Mouse (Mus musculus): ENCODE data around the gene Gpr142. TPM values are rescaled to one million over a fixed set of nuclear protein-coding genes. Genes with fewer than 3 reads are reported as not detected.

Gpr142 gene
- polyA plus RNA-seq, 1 experiment from 2014 or later: not detected

- H3K4me3 ChIP-seq (ENCODE audit: low read length): no peak overlapping the region
- no peaks in the 10 kb centered on the region for H3K36me3 ChIP-seq (ENCODE audit: control insufficient read depth, insufficient read depth, low read length)
- peaks cover 21% of the 10 kb centered on the region for H3K4me1 ChIP-seq (replicated peaks; ENCODE audit: control insufficient read depth, insufficient read depth, low read length)
- no peak overlapping the region for H3K9ac ChIP-seq (ENCODE audit: low read length)
- no peaks in the 10 kb centered on the region for H3K27me3 ChIP-seq (ENCODE audit: control insufficient read depth, insufficient read depth, low read depth, low read length)
- no peaks in the 10 kb centered on the region for H3K9me3 ChIP-seq (ENCODE audit: control insufficient read depth, low read length)
- no peak for ATAC-seq (ENCODE audit: low read depth)
- 83% methylated on average over 5 of the region's 5 CpGs for WGBS
- H3K4me2 ChIP-seq (ENCODE audit: low read depth, low read length): no peak overlapping the region
- no peak overlapping the region for H3K27ac ChIP-seq (ENCODE audit: low read length)
Measured at GRCm38 (mm10) chr11:114847008-114847407, 48.3 kb downstream of the Gpr142 start.

GRCm38 (mm10) chr11:114849572-114849971 lies 50.8 kb downstream of the Gpr142 start:
- no peak overlapping the region for H3K4me2 ChIP-seq (ENCODE audit: low read depth, low read length)

GRCm38 (mm10) chr11:114850066-114850451 lies 51.3 kb downstream of the Gpr142 start:
- Histone ChIP-seq H3K4me1 (replicated peaks; ENCODE audit: control insufficient read depth, insufficient read depth, low read length) (peaks cover 21% of the 10 kb centered on the region; the same call in 1 of the 2 replicates), H3K27ac (ENCODE audit: low read length) (peak overlapping the region; percentile 90), H3K27me3 (ENCODE audit: control insufficient read depth, insufficient read depth, low read depth, low read length) (no peaks in the 10 kb centered on the region), H3K9me3 (ENCODE audit: control insufficient read depth, low read length) (no peaks in the 10 kb centered on the region), H3K36me3 (ENCODE audit: control insufficient read depth, insufficient read depth, low read length) (no peaks in the 10 kb centered on the region), H3K9ac (ENCODE audit: low read length) (peak overlapping the region; percentile 87), H3K4me3 (ENCODE audit: low read length) (peak overlapping the region; percentile 76; the same call in 1 of the 2 replicates), H3K4me2 (ENCODE audit: low read depth, low read length) (peak overlapping the region; percentile 78)
- 27% methylated on average over 5 of the region's 5 CpGs for WGBS
- peak; percentile 5 for ATAC-seq (ENCODE audit: low read depth)

More at GRCm38 (mm10) chr11:114849572-114849971, 50.8 kb downstream of the Gpr142 start:
- Histone ChIP-seq H3K27ac (ENCODE audit: low read length) (peak overlapping the region; percentile 90), H3K27me3 (ENCODE audit: control insufficient read depth, insufficient read depth, low read depth, low read length) (no peaks in the 10 kb centered on the region), H3K9ac (ENCODE audit: low read length) (no peak overlapping the region), H3K36me3 (ENCODE audit: control insufficient read depth, insufficient read depth, low read length) (no peaks in the 10 kb centered on the region), H3K4me1 (replicated peaks; ENCODE audit: control insufficient read depth, insufficient read depth, low read length) (peaks cover 21% of the 10 kb centered on the region; the same call in 1 of the 2 replicates), H3K9me3 (ENCODE audit: control insufficient read depth, low read length) (no peaks in the 10 kb centered on the region), H3K4me3 (ENCODE audit: low read length) (no peak overlapping the region)
- ATAC-seq (ENCODE audit: low read depth): no peak
- 20% methylated on average over 2 of the region's 2 CpGs for WGBS

GRCm38 (mm10) chr11:114850452-114851268 lies 51.9 kb downstream of the Gpr142 start, which contains the start of gene Gprc5c:
Gene Gprc5c, plus strand, starts transcription at chr11:114851152.
- H3K27ac ChIP-seq (ENCODE audit: low read length): peak within 1 kb of the TSS; percentile 90
- peak within 1 kb of the TSS; percentile 87 for H3K9ac ChIP-seq (ENCODE audit: low read length)
- no peaks in the 10 kb centered on the region for H3K27me3 ChIP-seq (ENCODE audit: control insufficient read depth, insufficient read depth, low read depth, low read length)
- H3K4me3 ChIP-seq (ENCODE audit: low read length): peak within 1 kb of the TSS; percentile 76
- ATAC-seq (ENCODE audit: low read depth): peak; percentile 54
- H3K9me3 ChIP-seq (ENCODE audit: control insufficient read depth, low read length): no peaks in the 10 kb centered on the region
- WGBS: 1% methylated on average over 34 of the region's 43 CpGs
- H3K4me2 ChIP-seq (ENCODE audit: low read depth, low read length): peak within 1 kb of the TSS; percentile 78
- no peaks in the 10 kb centered on the region for H3K36me3 ChIP-seq (ENCODE audit: control insufficient read depth, insufficient read depth, low read length)
- H3K4me1 ChIP-seq (replicated peaks; ENCODE audit: control insufficient read depth, insufficient read depth, low read length): peaks cover 21% of the 10 kb centered on the region; the same call in 1 of the 2 replicates

GRCm38 (mm10) chr11:114851269-114851607 lies 52.5 kb downstream of the Gpr142 start:
- Histone ChIP-seq H3K9ac (ENCODE audit: low read length) (peak overlapping the region; percentile 87), H3K36me3 (ENCODE audit: control insufficient read depth, insufficient read depth, low read length) (no peaks in the 10 kb centered on the region), H3K27me3 (ENCODE audit: control insufficient read depth, insufficient read depth, low read depth, low read length) (no peaks in the 10 kb centered on the region), H3K27ac (ENCODE audit: low read length) (peak overlapping the region; percentile 90), H3K9me3 (ENCODE audit: control insufficient read depth, low read length) (no peaks in the 10 kb centered on the region), H3K4me2 (ENCODE audit: low read depth, low read length) (peak overlapping the region; percentile 78), H3K4me3 (ENCODE audit: low read length) (peak overlapping the region; percentile 76), H3K4me1 (replicated peaks; ENCODE audit: control insufficient read depth, insufficient read depth, low read length) (peaks cover 21% of the 10 kb centered on the region; the same call in 1 of the 2 replicates)
- peak; percentile 15; the same call in 1 of the 2 replicates for ATAC-seq (ENCODE audit: low read depth)
- under 1% methylated on average over 27 of the region's 27 CpGs for WGBS

GRCm38 (mm10) chr11:114851608-114852310 lies 53.0 kb downstream of the Gpr142 start:
- H3K4me2 ChIP-seq (ENCODE audit: low read depth, low read length): peak overlapping the region; percentile 78
- H3K4me1 ChIP-seq (replicated peaks; ENCODE audit: control insufficient read depth, insufficient read depth, low read length): peaks cover 21% of the 10 kb centered on the region; the same call in 1 of the 2 replicates
- no peaks in the 10 kb centered on the region for H3K36me3 ChIP-seq (ENCODE audit: control insufficient read depth, insufficient read depth, low read length)
- H3K4me3 ChIP-seq (ENCODE audit: low read length): peak overlapping the region; percentile 76
- H3K27ac ChIP-seq (ENCODE audit: low read length): peak overlapping the region; percentile 90
- peak overlapping the region; percentile 87 for H3K9ac ChIP-seq (ENCODE audit: low read length)
- no peaks in the 10 kb centered on the region for H3K9me3 ChIP-seq (ENCODE audit: control insufficient read depth, low read length)
- no peaks in the 10 kb centered on the region for H3K27me3 ChIP-seq (ENCODE audit: control insufficient read depth, insufficient read depth, low read depth, low read length)
- WGBS: under 1% methylated on average over 64 of the region's 65 CpGs
- ATAC-seq (ENCODE audit: low read depth): peak; percentile 65

GRCm38 (mm10) chr11:114852311-114853173 lies 53.8 kb downstream of the Gpr142 start:
- 0 out of 2 replicates have a peak, but pooled peaks have one; percentile 26 for ATAC-seq (ENCODE audit: low read depth)
- H3K9me3 ChIP-seq (ENCODE audit: control insufficient read depth, low read length): no peaks in the 10 kb centered on the region
- H3K4me3 ChIP-seq (ENCODE audit: low read length): peak overlapping the region; percentile 76
- under 1% methylated on average over 40 of the region's 40 CpGs for WGBS
- no peaks in the 10 kb centered on the region for H3K27me3 ChIP-seq (ENCODE audit: control insufficient read depth, insufficient read depth, low read depth, low read length)
- peak overlapping the region; percentile 78 for H3K4me2 ChIP-seq (ENCODE audit: low read depth, low read length)
- H3K27ac ChIP-seq (ENCODE audit: low read length): peak overlapping the region; percentile 90
- peaks cover 21% of the 10 kb centered on the region; the same call in 1 of the 2 replicates for H3K4me1 ChIP-seq (replicated peaks; ENCODE audit: control insufficient read depth, insufficient read depth, low read length)
- peak overlapping the region; percentile 87 for H3K9ac ChIP-seq (ENCODE audit: low read length)
- H3K36me3 ChIP-seq (ENCODE audit: control insufficient read depth, insufficient read depth, low read length): no peaks in the 10 kb centered on the region

GRCm38 (mm10) chr11:114853174-114853838 lies 54.6 kb downstream of the Gpr142 start:
- Histone ChIP-seq H3K4me3 (ENCODE audit: low read length) (peak overlapping the region; percentile 76), H3K4me1 (replicated peaks; ENCODE audit: control insufficient read depth, insufficient read depth, low read length) (peaks cover 21% of the 10 kb centered on the region; the same call in 1 of the 2 replicates), H3K9ac (ENCODE audit: low read length) (peak overlapping the region; percentile 87), H3K27ac (ENCODE audit: low read length) (peak overlapping the region; percentile 90), H3K4me2 (ENCODE audit: low read depth, low read length) (peak overlapping the region; percentile 78), H3K9me3 (ENCODE audit: control insufficient read depth, low read length) (no peaks in the 10 kb centered on the region), H3K36me3 (ENCODE audit: control insufficient read depth, insufficient read depth, low read length) (no peaks in the 10 kb centered on the region), H3K27me3 (ENCODE audit: control insufficient read depth, insufficient read depth, low read depth, low read length) (no peaks in the 10 kb centered on the region)
- 21% methylated on average over 7 of the region's 7 CpGs for WGBS
- no peak for ATAC-seq (ENCODE audit: low read depth)
